Mouse (Mus musculus): ENCODE data around the gene Ubxn1. TPM values are rescaled to one million over a fixed set of nuclear protein-coding genes. Genes with fewer than 3 reads are reported as not detected.

The Ubxn1 gene
- 17.3 TPM for polyA plus RNA-seq (2014; fragmentation: Illumina TruSeq; extraction: RNeasy Lipid Tissue Mini Kit (QIAGEN cat#74804); ENCODE audit: low read depth, low replicate concordance)

DNA sequence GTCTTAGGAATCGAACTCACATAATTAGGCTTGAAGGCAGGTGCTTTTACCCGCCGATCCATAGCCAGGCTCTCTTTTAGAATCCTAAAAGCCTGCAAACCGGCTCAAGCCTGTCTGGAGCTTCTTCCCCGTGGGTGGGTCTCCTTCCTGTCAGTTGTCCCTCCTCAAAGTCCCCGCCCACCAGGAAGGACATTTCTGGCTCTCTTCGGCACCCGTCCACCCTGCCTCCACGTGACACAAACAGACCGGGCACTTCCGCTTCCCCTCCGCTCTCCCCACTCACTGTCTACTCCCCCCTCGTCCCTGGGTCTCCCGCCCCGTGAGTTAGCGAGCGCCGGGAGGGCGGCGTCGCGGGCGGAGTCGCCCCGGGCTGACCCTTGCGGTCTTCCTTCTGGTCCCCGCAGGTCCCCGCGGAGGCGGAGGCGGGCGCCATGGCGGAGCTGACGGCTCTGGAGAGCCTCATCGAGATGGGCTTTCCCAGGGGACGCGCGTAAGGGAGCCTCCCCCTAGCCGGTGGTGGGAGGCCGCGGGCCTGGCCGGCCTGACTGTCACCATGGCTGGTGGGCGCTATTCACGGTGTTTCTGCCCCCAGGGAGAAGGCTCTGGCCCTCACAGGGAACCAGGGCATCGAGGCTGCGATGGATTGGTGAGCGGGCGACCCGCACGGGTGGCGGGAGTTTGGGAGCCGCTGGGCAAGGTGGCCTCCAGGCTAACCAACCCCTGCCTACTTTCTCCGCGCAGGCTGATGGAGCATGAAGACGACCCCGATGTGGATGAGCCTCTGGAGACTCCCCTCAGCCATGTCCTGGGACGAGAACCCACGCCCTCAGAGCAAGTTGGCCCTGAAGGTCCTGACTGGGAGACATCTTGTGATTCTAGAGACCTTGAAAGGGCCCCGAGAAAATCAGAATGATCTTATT lies at the start of gene Ubxn1:
Gene Ubxn1 (plus strand): TSS at position 230 of the 920 bp plus-strand sequence.

DNA sequence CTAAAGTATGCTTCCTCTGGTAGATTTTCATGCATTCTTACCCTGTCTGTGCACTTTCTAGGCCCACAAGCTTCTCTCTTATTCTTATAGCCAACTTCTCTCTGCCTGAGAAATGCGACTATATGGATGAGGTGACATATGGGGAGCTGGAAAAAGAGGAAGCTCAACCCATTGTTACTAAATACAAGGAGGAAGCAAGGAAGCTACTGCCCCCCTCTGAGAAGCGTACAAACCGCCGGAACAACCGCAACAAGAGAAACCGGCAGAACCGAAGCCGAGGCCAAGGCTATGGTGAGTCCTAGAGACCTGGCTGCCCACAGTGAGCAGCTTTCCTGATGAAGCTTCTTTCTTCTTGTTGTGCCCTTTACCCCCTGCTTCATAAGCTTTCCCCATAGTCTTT lies 41.6 kb upstream of the Ubxn1 start, which contains the start of gene AC129217.1:
Gene AC129217.1 (plus strand): TSS at position 114 of the 400 bp plus-strand sequence.

DNA sequence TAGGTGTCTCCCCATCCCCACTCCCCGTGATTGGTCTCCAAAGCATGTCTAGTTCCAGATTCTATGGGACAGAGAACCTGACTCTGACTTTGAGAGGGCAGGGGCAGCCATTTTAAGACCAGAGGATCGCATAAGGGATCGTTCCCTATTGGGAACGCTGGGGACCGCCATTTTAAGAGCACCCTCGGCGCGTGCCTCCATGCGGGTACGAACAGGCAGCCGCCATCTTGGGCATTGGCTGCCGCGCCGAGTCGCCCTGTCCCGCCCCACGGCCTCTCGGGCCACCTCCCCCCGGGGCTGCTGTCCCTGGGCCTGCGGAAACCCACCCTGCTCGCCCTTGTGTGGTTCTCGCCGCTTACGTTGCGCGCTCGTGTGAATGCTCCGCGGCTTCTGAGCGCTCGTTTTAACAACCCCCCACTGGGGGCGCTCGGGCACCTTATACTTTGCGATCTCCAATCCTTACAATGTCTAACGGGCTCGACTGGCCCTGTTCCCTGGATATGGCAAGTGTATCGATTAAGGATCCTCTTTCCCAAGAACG lies 34.0 kb upstream of the Ubxn1 start, which contains the start of gene Bscl2:
Gene Bscl2 (plus strand): TSS at position 217 of the 541 bp plus-strand sequence.

DNA sequence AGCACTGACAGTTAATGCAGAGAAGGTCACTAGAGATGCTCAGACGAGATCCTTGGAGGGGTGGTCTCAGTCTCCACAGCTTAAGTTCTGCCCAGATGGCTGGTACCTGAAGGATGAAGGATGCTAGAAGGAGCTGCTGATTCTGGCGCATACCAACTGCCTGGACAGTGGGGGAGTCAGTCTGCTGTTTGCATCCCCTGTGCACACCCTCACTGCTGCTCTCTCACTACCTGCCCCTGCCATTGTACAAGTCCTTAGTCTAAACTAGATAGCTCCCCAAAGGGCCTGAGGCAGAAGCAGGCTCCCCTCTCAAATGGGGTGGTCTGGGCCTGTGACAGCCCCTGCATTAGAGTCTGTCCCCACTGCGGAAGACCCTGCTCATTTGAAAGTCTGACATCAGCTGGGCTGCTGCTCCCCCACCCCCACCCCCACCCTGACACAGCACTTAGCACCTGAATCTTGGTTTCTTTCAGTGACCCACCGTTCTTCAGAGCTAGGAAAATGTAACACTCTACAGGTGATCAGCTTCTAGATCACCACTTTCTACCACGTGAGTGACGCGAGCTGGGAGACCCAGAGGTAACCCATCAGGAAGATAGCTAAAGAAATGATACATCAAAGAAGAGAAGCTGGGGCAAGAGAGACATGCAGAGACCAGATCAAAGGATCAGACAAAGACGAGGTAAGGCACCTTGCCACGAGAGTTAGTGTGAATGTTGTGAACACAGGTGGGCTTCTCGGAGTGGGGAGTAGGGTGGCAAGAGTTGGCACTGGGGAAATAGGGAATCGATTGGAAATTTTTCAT lies 32.0 kb upstream of the Ubxn1 start, which contains the start of gene Gng3:
Gene Gng3 (minus strand): TSS at position 92 of the 805 bp plus-strand sequence.

DNA sequence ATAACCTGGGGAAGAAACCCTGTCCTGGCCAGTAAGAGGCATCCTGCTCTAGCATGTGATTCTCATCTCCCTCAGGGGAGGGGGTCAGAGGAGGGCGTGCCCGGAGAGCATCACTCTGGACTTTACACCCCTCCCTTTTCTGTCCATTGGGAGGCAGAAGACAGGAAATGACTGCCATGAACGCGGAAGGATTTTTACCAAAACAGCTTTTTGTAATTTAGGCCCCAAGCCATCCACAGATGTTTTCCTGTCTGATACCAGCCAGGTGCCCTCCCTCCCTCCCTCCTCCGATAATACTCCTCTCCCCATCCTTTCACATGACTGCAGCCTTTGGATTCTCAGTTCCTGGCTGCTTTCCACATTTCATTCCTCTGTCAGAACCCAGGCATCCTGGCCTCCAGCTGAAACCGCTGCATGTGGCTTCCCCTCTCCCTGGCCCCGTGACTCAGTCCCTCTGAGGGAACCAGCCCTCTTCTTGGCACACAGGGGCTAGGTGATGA lies 20.8 kb upstream of the Ubxn1 start, which contains the start of gene Lrrn4cl:
Gene Lrrn4cl (plus strand): TSS at position 367 of the 500 bp plus-strand sequence.

DNA sequence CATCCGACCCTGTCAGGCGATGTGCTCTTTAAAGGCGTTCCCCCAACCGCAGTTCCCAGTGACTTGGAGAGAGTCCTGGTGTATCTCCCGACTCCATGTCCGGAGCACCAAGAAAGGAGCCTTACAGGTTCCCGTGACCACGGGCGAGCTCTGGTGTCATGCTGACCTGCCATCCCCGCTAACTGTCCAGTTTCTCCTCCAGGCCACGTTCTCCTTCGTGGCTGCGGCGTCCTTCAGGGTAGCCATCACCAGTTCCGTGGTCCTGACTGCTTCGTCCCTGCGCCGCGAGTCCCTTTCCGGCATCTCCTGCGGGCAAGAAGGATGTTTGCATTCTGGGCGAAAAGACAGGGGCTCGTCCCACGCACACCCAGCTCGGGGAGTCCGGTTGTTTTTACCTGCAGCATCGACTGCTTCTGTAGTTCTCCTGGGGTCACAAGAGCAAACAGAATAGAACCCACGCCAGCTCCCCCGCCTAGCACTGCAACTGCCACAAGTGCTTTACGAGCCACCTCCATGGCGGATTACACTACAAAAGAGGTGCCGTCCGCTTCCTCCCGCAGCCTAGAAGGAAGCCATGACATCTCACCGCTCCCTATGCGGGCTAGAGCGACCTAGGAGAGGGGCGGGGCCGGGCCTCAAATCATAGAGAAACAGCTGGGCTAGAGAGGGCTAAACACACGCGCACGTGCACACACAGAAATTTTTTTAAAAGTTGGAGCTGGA lies 9.2 kb downstream of the Ubxn1 start, which contains the start of gene Uqcc3:
Gene Uqcc3 (minus strand): TSS at position 613 of the 723 bp plus-strand sequence.

DNA sequence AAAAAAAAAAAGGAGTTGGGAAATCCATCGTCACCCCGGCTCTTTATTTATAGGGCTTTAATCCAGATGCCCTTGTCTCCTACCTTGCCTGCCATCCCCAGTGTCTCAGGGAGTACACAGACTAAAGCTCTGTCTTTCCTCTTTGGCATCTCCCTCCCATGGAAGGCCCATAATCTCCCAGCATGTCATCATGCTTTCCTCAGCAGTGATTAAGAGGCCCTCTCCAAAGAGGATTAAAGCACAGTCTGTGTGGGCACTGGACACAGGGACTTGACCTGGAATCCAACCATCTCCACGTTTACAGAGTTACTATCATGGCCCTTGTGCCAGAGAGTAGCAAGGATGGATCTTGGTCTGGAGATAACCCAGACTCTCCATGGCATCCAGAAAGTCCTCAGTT lies 12.3 kb downstream of the Ubxn1 start, which contains the start of the genes Lbhd1 and Gm49403:
Gene Lbhd1 (plus strand): TSS at position 117 of the 400 bp plus-strand sequence.
Gene Gm49403 (plus strand): TSS at position 315 of the 400 bp plus-strand sequence.

DNA sequence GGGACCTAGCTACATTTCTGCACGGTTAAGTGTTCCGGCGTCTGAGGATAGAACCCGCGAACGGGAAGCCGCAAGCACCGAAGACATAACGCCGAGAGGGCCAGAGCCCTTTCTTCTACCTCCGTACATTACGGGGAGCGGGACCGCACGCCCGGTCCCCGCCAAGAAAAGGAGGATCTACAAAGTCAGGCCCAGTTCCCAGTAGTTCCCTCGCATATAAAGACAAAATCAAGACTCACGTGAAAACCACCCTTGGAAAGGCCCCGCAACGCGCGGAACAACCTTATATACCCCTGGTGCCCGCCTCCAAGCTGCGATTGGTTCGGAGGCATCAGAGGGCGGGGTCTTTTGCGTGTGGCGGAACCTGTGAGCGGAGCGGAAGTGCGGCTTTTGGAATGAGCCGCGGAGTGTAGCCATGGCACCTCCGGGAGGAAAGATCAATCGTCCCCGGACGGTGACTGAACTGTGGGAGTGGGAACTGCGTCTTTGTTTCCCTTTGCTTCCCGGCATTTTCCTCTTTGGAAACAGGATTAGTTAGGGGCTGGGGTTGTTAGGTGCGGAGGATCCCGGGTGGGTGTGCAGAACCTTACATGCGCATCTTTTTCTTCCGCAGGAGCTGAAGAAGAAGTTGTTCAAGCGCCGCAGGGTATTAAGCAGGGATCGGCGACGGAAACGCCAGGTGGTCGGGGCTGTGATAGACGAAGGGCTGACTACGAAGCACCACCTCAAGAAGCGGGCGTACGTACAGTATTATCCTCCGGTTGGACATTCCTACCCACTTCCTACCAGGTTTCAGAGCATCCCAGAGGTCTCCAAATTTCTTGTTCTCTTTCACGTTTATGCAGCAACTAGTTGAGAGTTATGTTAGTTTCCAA lies 17.5 kb downstream of the Ubxn1 start, which contains the start of the genes 1810009A15Rik and Gm49416:
Gene 1810009A15Rik (plus strand): TSS at position 343 of the 875 bp plus-strand sequence.
Gene Gm49416 (plus strand): TSS at position 416 of the 875 bp plus-strand sequence.

DNA sequence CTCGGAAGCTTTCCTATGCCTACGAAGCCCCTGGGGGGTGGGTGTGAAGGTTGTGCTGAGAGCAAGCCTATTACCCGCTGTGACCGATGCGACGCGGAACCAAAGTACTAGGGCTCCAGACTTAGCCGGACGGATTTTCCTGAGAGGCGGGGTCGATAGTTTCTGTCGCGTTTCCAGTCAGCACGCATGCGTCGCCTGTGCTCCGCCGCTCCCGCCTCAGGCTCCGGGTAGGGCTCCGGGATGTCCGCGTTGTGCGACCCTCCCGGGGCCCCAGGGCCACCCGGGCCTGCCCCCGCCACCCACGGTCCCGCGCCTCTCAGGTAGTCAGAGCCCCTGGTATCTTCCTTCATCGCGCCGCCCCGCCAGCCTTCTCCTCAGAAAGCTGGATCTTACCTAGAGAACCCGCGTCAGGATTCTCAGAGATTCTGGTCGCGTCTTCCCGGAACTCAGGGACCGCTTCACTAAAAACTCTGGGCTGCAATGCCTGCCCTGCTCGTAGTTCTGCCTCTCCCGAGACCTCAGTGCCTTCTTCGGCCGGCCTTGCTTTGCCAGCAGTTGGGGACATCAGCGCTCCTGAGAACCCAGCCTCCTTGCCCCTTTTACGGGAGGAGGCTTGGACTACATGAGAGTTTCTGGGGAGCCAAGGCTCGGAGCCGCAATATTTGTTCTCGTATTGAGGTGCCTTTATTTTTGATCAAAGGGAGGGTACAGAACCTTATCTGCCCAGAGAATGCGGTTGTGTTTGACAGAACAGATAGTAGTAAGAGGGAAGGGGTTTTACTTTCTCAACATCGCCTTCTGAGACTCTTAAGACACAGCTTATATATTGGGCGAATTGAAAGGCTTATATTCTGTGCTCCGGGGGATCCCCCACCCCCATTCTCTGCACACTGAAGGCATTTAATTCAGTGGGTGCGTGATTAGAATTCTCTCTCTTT lies 21.8 kb downstream of the Ubxn1 start, which contains the start of gene Ints5:
Gene Ints5 (plus strand): TSS at position 177 of the 938 bp plus-strand sequence.

DNA sequence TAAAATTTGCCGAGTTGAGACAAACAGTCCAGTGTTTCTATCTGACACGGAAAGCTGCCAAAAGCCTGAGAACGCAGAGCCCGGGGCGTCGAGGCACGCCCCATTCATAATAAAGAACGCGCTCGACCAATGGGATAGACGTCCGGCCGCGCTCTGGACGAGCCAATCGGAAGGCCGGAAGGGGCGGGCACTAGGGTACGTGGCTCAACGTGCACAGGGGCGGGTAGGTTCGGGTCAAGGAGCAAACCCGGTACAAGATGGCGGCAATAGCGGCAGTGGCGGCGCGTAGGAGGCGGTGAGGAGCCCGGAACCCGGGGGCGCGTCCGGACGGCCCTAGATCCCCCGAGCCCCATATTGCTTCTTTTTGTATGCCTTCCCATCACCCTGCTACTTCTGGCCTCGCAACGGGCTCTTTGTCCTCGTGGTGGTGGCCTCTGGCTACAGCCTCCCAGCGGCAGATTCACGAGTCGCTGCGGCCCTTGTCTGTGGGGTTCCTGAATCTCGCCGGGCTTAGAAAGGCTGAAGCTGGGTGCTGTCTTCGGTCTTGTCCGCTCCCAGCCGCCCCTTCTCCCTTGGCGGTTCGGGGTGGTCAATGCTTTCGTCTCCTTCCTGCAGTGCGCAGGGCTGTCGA lies 26.7 kb downstream of the Ubxn1 start, which contains the start of gene Ganab:
Gene Ganab (plus strand): TSS at position 207 of the 631 bp plus-strand sequence.

DNA sequence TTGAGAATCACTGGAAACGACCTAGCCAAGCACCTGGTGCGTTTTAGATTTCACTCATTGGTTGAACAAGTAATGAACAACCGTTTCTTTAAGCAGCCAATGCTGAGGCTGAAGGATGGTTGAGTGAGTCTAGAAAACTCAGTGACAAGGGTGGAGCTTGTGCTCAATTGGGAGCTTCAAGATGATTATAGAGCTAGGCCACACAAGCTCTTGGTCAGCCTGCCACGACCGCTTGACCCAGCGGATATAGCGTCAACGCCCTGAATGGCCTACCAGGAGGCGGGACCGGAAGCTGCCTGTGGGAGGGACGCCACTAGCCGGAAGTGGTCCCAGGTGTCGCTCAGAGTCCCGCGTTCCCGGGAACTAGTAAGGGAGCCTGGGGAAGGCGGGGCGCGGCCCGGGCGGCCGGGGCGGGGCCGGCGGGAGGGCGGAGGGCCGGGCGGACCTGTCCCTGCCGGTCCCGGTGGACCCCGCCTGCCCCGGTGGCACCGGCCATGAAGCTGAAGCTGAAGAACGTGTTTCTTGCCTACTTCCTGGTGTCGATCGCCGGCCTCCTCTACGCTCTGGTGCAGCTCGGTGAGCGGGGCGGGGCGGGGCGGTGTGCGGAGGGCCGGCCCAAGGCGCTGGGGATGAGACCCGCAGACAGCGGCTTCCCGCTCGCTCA lies 48.9 kb downstream of the Ubxn1 start, which contains the start of gene B3gat3:
Gene B3gat3 (plus strand): TSS at position 302 of the 664 bp plus-strand sequence.

Other genes with a start within 250 kb of the Ubxn1 start
- 0.79 TPM for gene Chrm1, start 207.7 kb upstream of the Ubxn1 start, polyA plus RNA-seq (2014; fragmentation: Illumina TruSeq; extraction: RNeasy Lipid Tissue Mini Kit (QIAGEN cat#74804); ENCODE audit: low read depth, low replicate concordance)
- gene Slc3a2, start 148.1 kb upstream of the Ubxn1 start, polyA plus RNA-seq (2014; fragmentation: Illumina TruSeq; extraction: RNeasy Lipid Tissue Mini Kit (QIAGEN cat#74804); ENCODE audit: low read depth, low replicate concordance), result 38.6 TPM
- 12.7 TPM for gene Wdr74, start 135.7 kb upstream of the Ubxn1 start, polyA plus RNA-seq (2014; fragmentation: Illumina TruSeq; extraction: RNeasy Lipid Tissue Mini Kit (QIAGEN cat#74804); ENCODE audit: low read depth, low replicate concordance)
- not detected for gene 1700092M07Rik, start 130.8 kb upstream of the Ubxn1 start, polyA plus RNA-seq (2014; fragmentation: Illumina TruSeq; extraction: RNeasy Lipid Tissue Mini Kit (QIAGEN cat#74804); ENCODE audit: low read depth, low replicate concordance)
- gene Stx5a, start 130.1 kb upstream of the Ubxn1 start, polyA plus RNA-seq (2014; fragmentation: Illumina TruSeq; extraction: RNeasy Lipid Tissue Mini Kit (QIAGEN cat#74804); ENCODE audit: low read depth, low replicate concordance), result 112 TPM
- 92.5 TPM for gene Nxf1, start 114.4 kb upstream of the Ubxn1 start, polyA plus RNA-seq (2014; fragmentation: Illumina TruSeq; extraction: RNeasy Lipid Tissue Mini Kit (QIAGEN cat#74804); ENCODE audit: low read depth, low replicate concordance)
- 17.2 TPM for gene Tmem223, start 100.5 kb upstream of the Ubxn1 start, polyA plus RNA-seq (2014; fragmentation: Illumina TruSeq; extraction: RNeasy Lipid Tissue Mini Kit (QIAGEN cat#74804); ENCODE audit: low read depth, low replicate concordance)
- 30.6 TPM for gene Tmem179b, start 97.0 kb upstream of the Ubxn1 start, polyA plus RNA-seq (2014; fragmentation: Illumina TruSeq; extraction: RNeasy Lipid Tissue Mini Kit (QIAGEN cat#74804); ENCODE audit: low read depth, low replicate concordance)
- gene Taf6l, start 85.1 kb upstream of the Ubxn1 start, polyA plus RNA-seq (2014; fragmentation: Illumina TruSeq; extraction: RNeasy Lipid Tissue Mini Kit (QIAGEN cat#74804); ENCODE audit: low read depth, low replicate concordance), result not detected
- gene Polr2g, start 72.9 kb upstream of the Ubxn1 start, polyA plus RNA-seq (2014; fragmentation: Illumina TruSeq; extraction: RNeasy Lipid Tissue Mini Kit (QIAGEN cat#74804); ENCODE audit: low read depth, low replicate concordance), result 35.0 TPM
- not detected for gene Zbtb3, start 68.9 kb upstream of the Ubxn1 start, polyA plus RNA-seq (2014; fragmentation: Illumina TruSeq; extraction: RNeasy Lipid Tissue Mini Kit (QIAGEN cat#74804); ENCODE audit: low read depth, low replicate concordance)
- 112 TPM for gene Ttc9c, start 52.2 kb upstream of the Ubxn1 start, polyA plus RNA-seq (2014; fragmentation: Illumina TruSeq; extraction: RNeasy Lipid Tissue Mini Kit (QIAGEN cat#74804); ENCODE audit: low read depth, low replicate concordance)
- gene Hnrnpul2, start 51.5 kb upstream of the Ubxn1 start, polyA plus RNA-seq (2014; fragmentation: Illumina TruSeq; extraction: RNeasy Lipid Tissue Mini Kit (QIAGEN cat#74804); ENCODE audit: low read depth, low replicate concordance), result 195 TPM
- not detected for gene AC129217.1, start 41.7 kb upstream of the Ubxn1 start, polyA plus RNA-seq (2014; fragmentation: Illumina TruSeq; extraction: RNeasy Lipid Tissue Mini Kit (QIAGEN cat#74804); ENCODE audit: low read depth, low replicate concordance)
- 8.5 TPM for gene Bscl2, start 34.0 kb upstream of the Ubxn1 start, polyA plus RNA-seq (2014; fragmentation: Illumina TruSeq; extraction: RNeasy Lipid Tissue Mini Kit (QIAGEN cat#74804); ENCODE audit: low read depth, low replicate concordance)
- 0.69 TPM for gene Gng3, start 32.3 kb upstream of the Ubxn1 start, polyA plus RNA-seq (2014; fragmentation: Illumina TruSeq; extraction: RNeasy Lipid Tissue Mini Kit (QIAGEN cat#74804); ENCODE audit: low read depth, low replicate concordance)
- gene Lrrn4cl, start 20.7 kb upstream of the Ubxn1 start, polyA plus RNA-seq (2014; fragmentation: Illumina TruSeq; extraction: RNeasy Lipid Tissue Mini Kit (QIAGEN cat#74804); ENCODE audit: low read depth, low replicate concordance), result 3.7 TPM
- 2.2 TPM for gene Uqcc3, start 9.4 kb downstream of the Ubxn1 start, polyA plus RNA-seq (2014; fragmentation: Illumina TruSeq; extraction: RNeasy Lipid Tissue Mini Kit (QIAGEN cat#74804); ENCODE audit: low read depth, low replicate concordance)
- 37.9 TPM for gene Lbhd1, start 12.2 kb downstream of the Ubxn1 start, polyA plus RNA-seq (2014; fragmentation: Illumina TruSeq; extraction: RNeasy Lipid Tissue Mini Kit (QIAGEN cat#74804); ENCODE audit: low read depth, low replicate concordance)
- not detected for gene Gm49403, start 12.4 kb downstream of the Ubxn1 start, polyA plus RNA-seq (2014; fragmentation: Illumina TruSeq; extraction: RNeasy Lipid Tissue Mini Kit (QIAGEN cat#74804); ENCODE audit: low read depth, low replicate concordance)
- gene 1810009A15Rik, start 17.4 kb downstream of the Ubxn1 start, polyA plus RNA-seq (2014; fragmentation: Illumina TruSeq; extraction: RNeasy Lipid Tissue Mini Kit (QIAGEN cat#74804); ENCODE audit: low read depth, low replicate concordance), result 12.0 TPM
- gene Gm49416, start 17.4 kb downstream of the Ubxn1 start, polyA plus RNA-seq (2014; fragmentation: Illumina TruSeq; extraction: RNeasy Lipid Tissue Mini Kit (QIAGEN cat#74804); ENCODE audit: low read depth, low replicate concordance), result not detected
- 0.44 TPM for gene Ints5, start 21.5 kb downstream of the Ubxn1 start, polyA plus RNA-seq (2014; fragmentation: Illumina TruSeq; extraction: RNeasy Lipid Tissue Mini Kit (QIAGEN cat#74804); ENCODE audit: low read depth, low replicate concordance)
- 76.6 TPM for gene Ganab, start 26.6 kb downstream of the Ubxn1 start, polyA plus RNA-seq (2014; fragmentation: Illumina TruSeq; extraction: RNeasy Lipid Tissue Mini Kit (QIAGEN cat#74804); ENCODE audit: low read depth, low replicate concordance)
- gene B3gat3, start 48.9 kb downstream of the Ubxn1 start, polyA plus RNA-seq (2014; fragmentation: Illumina TruSeq; extraction: RNeasy Lipid Tissue Mini Kit (QIAGEN cat#74804); ENCODE audit: low read depth, low replicate concordance), result 28.4 TPM
- not detected for gene Rom1, start 57.9 kb downstream of the Ubxn1 start, polyA plus RNA-seq (2014; fragmentation: Illumina TruSeq; extraction: RNeasy Lipid Tissue Mini Kit (QIAGEN cat#74804); ENCODE audit: low read depth, low replicate concordance)
- 5.4 TPM for gene Eml3, start 58.1 kb downstream of the Ubxn1 start, polyA plus RNA-seq (2014; fragmentation: Illumina TruSeq; extraction: RNeasy Lipid Tissue Mini Kit (QIAGEN cat#74804); ENCODE audit: low read depth, low replicate concordance)
- gene Mta2, start 70.4 kb downstream of the Ubxn1 start, polyA plus RNA-seq (2014; fragmentation: Illumina TruSeq; extraction: RNeasy Lipid Tissue Mini Kit (QIAGEN cat#74804); ENCODE audit: low read depth, low replicate concordance), result 73.4 TPM
- 2.4 TPM for gene Tut1, start 82.4 kb downstream of the Ubxn1 start, polyA plus RNA-seq (2014; fragmentation: Illumina TruSeq; extraction: RNeasy Lipid Tissue Mini Kit (QIAGEN cat#74804); ENCODE audit: low read depth, low replicate concordance)
- gene Eef1g, start 95.5 kb downstream of the Ubxn1 start, polyA plus RNA-seq (2014; fragmentation: Illumina TruSeq; extraction: RNeasy Lipid Tissue Mini Kit (QIAGEN cat#74804); ENCODE audit: low read depth, low replicate concordance), result 81.4 TPM
- gene Ahnak, start 117.8 kb downstream of the Ubxn1 start, polyA plus RNA-seq (2014; fragmentation: Illumina TruSeq; extraction: RNeasy Lipid Tissue Mini Kit (QIAGEN cat#74804); ENCODE audit: low read depth, low replicate concordance), result 158 TPM
- gene Scgb1a1, start 216.5 kb downstream of the Ubxn1 start, polyA plus RNA-seq (2014; fragmentation: Illumina TruSeq; extraction: RNeasy Lipid Tissue Mini Kit (QIAGEN cat#74804); ENCODE audit: low read depth, low replicate concordance), result not detected

All from sigmoid colon, adult 10 weeks (tissue).